Comparison of ENCODE assay signal across 12 mouse cellular contexts in genomic region chr5:148056831-148057230, GRCm38 (mm10).
A peak's percentile ranks its signal among the peaks of the same experiment; 100 is the strongest.
DNase-seq lines count a peak whose midpoint lies in the region; ATAC-seq lines count a peak whose summit lies in the region.
"Had no signal": no experiment of that assay in that cellular context is flagged by ENCODE, and none has a peak within 500 bp of the region (broad histone marks: within the 10 kb centered on the region; RNA-seq: fewer than 3 reads in every experiment).

No protein-coding gene starts in this region.

- H3K27me3 ChIP-seq in liver, embryonic 12.5 days (replicated peaks): no peaks in the 10 kb centered on the region
- H3K27me3 ChIP-seq: embryonic facial prominence, embryonic 12.5 days; forebrain, embryonic 13.5 days; forebrain, embryonic 15.5 days had no signal

- 56% methylated on average over 1 of the region's 1 CpGs for WGBS in liver, embryonic 12.5 days (ENCODE audit: insufficient replicate concordance)

- H3K9ac ChIP-seq in liver, embryonic 12.5 days: no peak overlapping the region
- H3K9ac ChIP-seq: embryonic facial prominence, embryonic 12.5 days; forebrain, embryonic 13.5 days; forebrain, embryonic 15.5 days; forebrain, postnatal 0 days had no signal

- no peaks in the 10 kb centered on the region for H3K4me1 ChIP-seq in liver, embryonic 12.5 days
- H3K4me1 ChIP-seq: embryonic facial prominence, embryonic 10.5 days; embryonic facial prominence, embryonic 12.5 days had no signal

- no peak overlapping the region for H3K4me3 ChIP-seq in liver, embryonic 12.5 days
- H3K4me3 ChIP-seq: embryonic facial prominence, embryonic 10.5 days; embryonic facial prominence, embryonic 12.5 days; forebrain, embryonic 13.5 days; forebrain, embryonic 15.5 days had no signal

- DNase-seq in adrenal gland, postnatal 14 days: peak; percentile 7
- DNase-seq in adrenal gland, adult (ENCODE audit: inconsistent age in 2 of 2, low spot score in 1 of 2): no peak
- peak; percentile 49 to 63 for DNase-seq in cerebellum, postnatal 14 days
- DNase-seq in cerebellum, adult 11-12 months: no peak
- DNase-seq: adrenal gland, postnatal 10 days; cerebellum, adult 8-10 months; forebrain, postnatal 0 days had no signal

- no peaks in the 10 kb centered on the region for H3K36me3 ChIP-seq in liver, embryonic 12.5 days
- H3K36me3 ChIP-seq: embryonic facial prominence, embryonic 10.5 days; embryonic facial prominence, embryonic 12.5 days; forebrain, embryonic 15.5 days had no signal

- H3K9me3 ChIP-seq in liver, embryonic 12.5 days (replicated peaks): peaks cover 28% of the 10 kb centered on the region
- H3K9me3 ChIP-seq: embryonic facial prominence, embryonic 12.5 days; forebrain, embryonic 15.5 days had no signal

- no peak overlapping the region for H3K27ac ChIP-seq in liver, embryonic 12.5 days
- H3K27ac ChIP-seq: embryonic facial prominence, embryonic 10.5 days; embryonic facial prominence, embryonic 12.5 days; forebrain, embryonic 13.5 days; forebrain, embryonic 15.5 days had no signal

- no peak overlapping the region for H3K4me2 ChIP-seq in liver, embryonic 12.5 days
- H3K4me2 ChIP-seq: embryonic facial prominence, embryonic 12.5 days; forebrain, embryonic 13.5 days; forebrain, embryonic 15.5 days had no signal

- no peak for ATAC-seq in liver, embryonic 12.5 days
- ATAC-seq: forebrain, embryonic 13.5 days; forebrain, embryonic 15.5 days; forebrain, postnatal 0 days had no signal

Comparison
In these comparisons a context has a peak if more than half of its experiments do, and no peak if none do; other contexts are left out.
1. DNase-seq: peak in adrenal gland, postnatal 14 days (single experiment) and cerebellum, postnatal 14 days (2 of 2); none in adrenal gland, adult (0 of 2) and cerebellum, adult 11-12 months (single experiment).